Mouse (Mus musculus) heart, postnatal 0 days (tissue): ENCODE measurements around the gene Tmem151b. TPM values are rescaled to one million over a fixed set of nuclear protein-coding genes. Genes with fewer than 3 reads are reported as not detected.

Experiments
- ATAC-seq: fragments of 200-750 bp; cut with Nextera tagmentation; 2 replicates; pipeline ENCODE4 v1.8.0; 2017; ENCODE audit warnings: low read depth, moderate number of reproducible peaks, moderate library complexity; ENCODE audit not compliant: insufficient read depth
- DNase-seq: peaks from one replicate; pipeline ENCODE4 v3.0.0-alpha.2; 2016; ENCODE audit warnings: low spot score
- H3K27ac ChIP-seq: fragments of 300-500 bp; sonication (generic); 2 replicates; pipeline ENCODE4 v1.5.1; 2014; ENCODE audit warnings: low read depth, mild to moderate bottlenecking
- H3K27me3 ChIP-seq: fragments of 300-500 bp; sonication (generic); 2 replicates; pipeline ENCODE4 v1.6.1; 2014; ENCODE audit warnings: low read length, mixed read lengths; ENCODE audit not compliant: control insufficient read depth, insufficient read depth
- H3K36me3 ChIP-seq: fragments of 300-500 bp; sonication (generic); replicated peaks from 2 replicates; pipeline ENCODE4 v1.6.1; 2014; ENCODE audit warnings: low read length, mixed read lengths; ENCODE audit not compliant: control insufficient read depth, insufficient read depth
- H3K4me1 ChIP-seq: fragments of 300-500 bp; sonication (generic); 2 replicates; pipeline ENCODE4 v1.6.1; 2014; ENCODE audit warnings: antibody characterized with exemption; ENCODE audit not compliant: control insufficient read depth, insufficient read depth
- H3K4me2 ChIP-seq: fragments of 300-500 bp; sonication (generic); 2 replicates; pipeline ENCODE4 v1.6.1; 2014; ENCODE audit warnings: low read depth, mild to moderate bottlenecking, low read length, moderate library complexity
- H3K4me3 ChIP-seq: fragments of 300-500 bp; sonication (generic); 2 replicates; pipeline ENCODE4 v1.5.1; 2014; ENCODE audit warnings: low read depth, low read length
- H3K9ac ChIP-seq: fragments of 300-500 bp; sonication (generic); replicated peaks from 2 replicates; pipeline ENCODE4 v1.6.1; 2014; ENCODE audit warnings: low read depth, low read length, mixed read lengths
- H3K9me3 ChIP-seq: fragments of 300-500 bp; sonication (generic); replicated peaks from 2 replicates; pipeline ENCODE4 v1.6.1; 2016; ENCODE audit warnings: low read length; ENCODE audit not compliant: control insufficient read depth
- CTCF ChIP-seq: IDR thresholded peaks from 2 replicates; pipeline ENCODE4 v1.5.1; 2016; ENCODE audit warnings: antibody characterized with exemption, control low read depth, low read depth
- EP300 ChIP-seq: IDR thresholded peaks from 2 replicates; pipeline ENCODE4 v1.6.1; 2016; ENCODE audit warnings: antibody characterized with exemption, low read depth
- WGBS: fragments of 180-500 bp; shearing (Covaris S2); extraction: QIAGEN DNeasy Blood & Tissue Kit; methylation state at CpG from one replicate; pipeline ENCODE4 v1.1.7; 2014; 5-methylcytosine and 5-hydroxymethylcytosine counted together
- polyA plus RNA-seq: library from polyadenylated mRNA; unstranded; fragments of >200 nt; fragmentation: Nextera tagmentation; extraction: Ambion mirVana; gene quantifications from 2 replicates; pipeline ENCODE4 v1.2.1, GENCODE M21; 2015
- total RNA-seq: library from RNA; depleted of rRNA; stranded (reverse); fragments of >200 nt; gene quantifications from 2 replicates; pipeline ENCODE4 v1.2.3, GENCODE M21; 2014; ENCODE audit warnings: low replicate concordance

The Tmem151b gene
- total and polyA plus RNA-seq, 2 experiments from 2014 or later: 0.04 to 0.95 TPM

GRCm38 (mm10) chr17:45506700-45507189, 42.7 kb downstream of the Tmem151b start, which contains the start of gene Aars2:
Gene Aars2, plus strand, starts transcription at chr17:45506841.
- Histone ChIP-seq H3K27me3 (no peaks in the 10 kb centered on the region), H3K27ac (peak within 1 kb of the TSS; percentile 92), H3K4me1 (peaks cover 8% of the 10 kb centered on the region), H3K9ac (peak within 1 kb of the TSS; percentile 65), H3K4me2 (peak within 1 kb of the TSS; percentile 57), H3K36me3 (peaks cover 37% of the 10 kb centered on the region), H3K9me3 (no peaks in the 10 kb centered on the region), H3K4me3 (peak within 1 kb of the TSS; percentile 95)
- ATAC-seq: peak; percentile 90
- DNase-seq: peak; percentile 87
- peak; percentile 47; the same call in 1 of the 2 replicates for TF ChIP-seq EP300
- peak; percentile 81 for TF ChIP-seq CTCF
- WGBS: under 1% methylated on average over 42 of the region's 42 CpGs

- H3K4me3 ChIP-seq: no peak overlapping the region
- WGBS: 73% methylated on average over 6 of the region's 6 CpGs
- H3K4me2 ChIP-seq: no peak overlapping the region
- H3K27me3 ChIP-seq: no peaks in the 10 kb centered on the region
- no peak for TF ChIP-seq EP300
- TF ChIP-seq CTCF: no peak
- H3K4me1 ChIP-seq: peaks cover 9% of the 10 kb centered on the region
- ATAC-seq: no peak
- no peak for DNase-seq
- H3K9ac ChIP-seq: no peak overlapping the region
- no peak overlapping the region for H3K27ac ChIP-seq
- H3K9me3 ChIP-seq: no peaks in the 10 kb centered on the region
- H3K36me3 ChIP-seq: peaks cover 29% of the 10 kb centered on the region
Observed at GRCm38 (mm10) chr17:45505941-45506465, 43.5 kb downstream of the Tmem151b start.

GRCm38 (mm10) chr17:45503301-45503973, 46.0 kb downstream of the Tmem151b start:
- Histone ChIP-seq H3K9me3 (no peaks in the 10 kb centered on the region), H3K9ac (no peak overlapping the region), H3K4me1 (peaks cover 19% of the 10 kb centered on the region), H3K27me3 (no peaks in the 10 kb centered on the region), H3K36me3 (peaks cover 6% of the 10 kb centered on the region; the same call in 1 of the 2 replicates), H3K4me2 (no peak overlapping the region), H3K4me3 (no peak overlapping the region), H3K27ac (no peak overlapping the region; the same call in 1 of the 2 replicates)
- TF ChIP-seq CTCF (no peak), EP300 (no peak)
- DNase-seq: peak; percentile 21
- ATAC-seq: no peak
- WGBS: 28% methylated on average over 5 of the region's 5 CpGs

- Histone ChIP-seq H3K9me3 (no peaks in the 10 kb centered on the region), H3K4me1 (peaks cover 21% of the 10 kb centered on the region), H3K27me3 (no peaks in the 10 kb centered on the region), H3K36me3 (no peaks in the 10 kb centered on the region), H3K4me3 (no peak overlapping the region), H3K4me2 (no peak overlapping the region), H3K27ac (no peak overlapping the region), H3K9ac (no peak overlapping the region)
- 53% methylated on average over 4 of the region's 4 CpGs for WGBS
- no peak for DNase-seq
- TF ChIP-seq EP300 (no peak), CTCF (no peak)
- no peak for ATAC-seq
Observed at GRCm38 (mm10) chr17:45502324-45502723, 47.2 kb downstream of the Tmem151b start.

- ATAC-seq: no peak
- WGBS: 36% methylated on average over 4 of the region's 4 CpGs
- DNase-seq: no peak
- H3K4me2 ChIP-seq: no peak overlapping the region
- H3K9me3 ChIP-seq: no peaks in the 10 kb centered on the region
- no peak overlapping the region for H3K27ac ChIP-seq
- no peaks in the 10 kb centered on the region for H3K27me3 ChIP-seq
- no peak for TF ChIP-seq CTCF
- H3K9ac ChIP-seq: no peak overlapping the region
- peaks cover 18% of the 10 kb centered on the region; the same call in 1 of the 2 replicates for H3K4me1 ChIP-seq
- H3K4me3 ChIP-seq: no peak overlapping the region
- no peaks in the 10 kb centered on the region for H3K36me3 ChIP-seq
Observed at GRCm38 (mm10) chr17:45500981-45501380, 48.5 kb downstream of the Tmem151b start.
